Mouse (Mus musculus) MEL (cell line): ENCODE measurements around the gene Dab2. TPM values are rescaled to one million over a fixed set of nuclear protein-coding genes. Genes with fewer than 3 reads are reported as not detected.

ENCODE experiments used
- DNase-seq: peaks from one replicate; pipeline ENCODE4 v3.0.0; 2011; ENCODE audit warnings: low read depth, low spot score
- H3K27ac ChIP-seq: 2 replicates; pipeline ENCODE4 v1.5.1; 2012; ENCODE audit warnings: low read depth, mild to moderate bottlenecking, control low read depth, low read length, moderate library complexity; ENCODE audit not compliant: control insufficient read depth
- H3K27me3 ChIP-seq, 2 experiments: fragments of 150-350 bp in 1 of 2; sonication (generic) in 1 of 2; 2 replicates each; pipeline ENCODE4 v1.6.1; 2012; ENCODE audit warnings: low read length in 2 of 2, mild to moderate bottlenecking in 2 of 2, improper control_type of control experiment in 1 of 2, moderate library complexity in 1 of 2; ENCODE audit not compliant: insufficient read depth in 2 of 2, control insufficient read depth in 1 of 2
- H3K36me3 ChIP-seq, 2 experiments: 2 replicates each; pipeline ENCODE4 v1.6.1; 2012 to 2014; ENCODE audit warnings: low read length in 2 of 2, improper control_type of control experiment in 1 of 2, inconsistent platforms in 1 of 2, mild to moderate bottlenecking in 1 of 2; ENCODE audit not compliant: insufficient read depth in 2 of 2, control insufficient read depth in 1 of 2
- H3K4me1 ChIP-seq, 2 experiments: fragments of 150-350 bp in 1 of 2; sonication (generic) in 1 of 2; 2 replicates each; pipeline ENCODE4 v1.6.1; 2012; ENCODE audit warnings: low read length in 2 of 2, improper control_type of control experiment in 1 of 2, mild to moderate bottlenecking in 1 of 2; ENCODE audit not compliant: insufficient read depth in 2 of 2, control insufficient read depth in 1 of 2
- H3K4me3 ChIP-seq, 2 experiments: fragments of 150-350 bp in 1 of 2; sonication (generic) in 1 of 2; 2 replicates each; pipeline ENCODE4 v1.5.1; 2012; ENCODE audit warnings: low read depth in 2 of 2, low read length in 2 of 2, mild to moderate bottlenecking in 2 of 2, moderate library complexity in 2 of 2, control low read depth in 1 of 2, improper control_type of control experiment in 1 of 2; ENCODE audit not compliant: control insufficient read depth in 1 of 2, insufficient read depth in 1 of 2
- H3K79me2 ChIP-seq: 2 replicates; pipeline ENCODE4 v1.6.1; 2012; ENCODE audit warnings: mild to moderate bottlenecking, low read length, moderate library complexity; ENCODE audit not compliant: control insufficient read depth, poor library complexity, insufficient read depth
- H3K9ac ChIP-seq: 2 replicates; pipeline ENCODE4 v1.6.1; 2012; ENCODE audit warnings: low read depth, mild to moderate bottlenecking, control low read depth, low read length, moderate library complexity; ENCODE audit not compliant: control insufficient read depth, poor library complexity, severe bottlenecking
- H3K9me3 ChIP-seq: fragments of 150-350 bp; sonication (generic); replicated peaks from 2 replicates; pipeline ENCODE4 v1.6.1; 2012; ENCODE audit warnings: mild to moderate bottlenecking, low read length, improper control_type of control experiment, moderate library complexity; ENCODE audit not compliant: insufficient read depth
- CHD2 ChIP-seq: IDR thresholded peaks from 2 replicates; pipeline ENCODE4 v1.6.1; 2011; ENCODE audit warnings: low read length, improper control_type of control experiment
- JUND ChIP-seq: IDR thresholded peaks from 2 replicates; pipeline ENCODE4 v1.6.1; 2011; ENCODE audit warnings: low read depth, mild to moderate bottlenecking, improper control_type of control experiment, low read length
- KAT2A ChIP-seq: conservative IDR thresholded peaks from 2 replicates; pipeline ENCODE4 v1.6.1; 2012; ENCODE audit warnings: low read depth, low read length, improper control_type of control experiment, inconsistent platforms
- MAFK ChIP-seq: IDR thresholded peaks from 2 replicates; pipeline ENCODE4 v1.6.1; 2011; ENCODE audit warnings: low read depth, mild to moderate bottlenecking, low read length, improper control_type of control experiment, borderline replicate concordance
- MAX ChIP-seq: IDR thresholded peaks from 2 replicates; pipeline ENCODE4 v1.6.1; 2011; ENCODE audit warnings: low read length, improper control_type of control experiment
- MAZ ChIP-seq: IDR thresholded peaks from 2 replicates; pipeline ENCODE4 v1.6.1; 2012; ENCODE audit warnings: low read depth, mild to moderate bottlenecking, inconsistent platforms, low read length, improper control_type of control experiment
- NRF1 ChIP-seq: IDR thresholded peaks from 2 replicates; pipeline ENCODE4 v1.6.1; 2014; ENCODE audit warnings: low read depth, mild to moderate bottlenecking, inconsistent platforms, low read length, improper control_type of control experiment, moderate library complexity; ENCODE audit not compliant: poor library complexity, insufficient read depth, severe bottlenecking
- RCOR1 ChIP-seq: IDR thresholded peaks from 2 replicates; pipeline ENCODE4 v1.6.1; 2012; ENCODE audit warnings: low read depth, mild to moderate bottlenecking, inconsistent platforms, low read length, improper control_type of control experiment
- SIN3A ChIP-seq: IDR thresholded peaks from 2 replicates; pipeline ENCODE4 v1.6.1; 2012; ENCODE audit warnings: low read length, improper control_type of control experiment, inconsistent platforms
- SMC3 ChIP-seq: IDR thresholded peaks from 2 replicates; pipeline ENCODE4 v1.6.1; 2011; ENCODE audit warnings: low read depth, low read length, improper control_type of control experiment
- TCF12 ChIP-seq: IDR thresholded peaks from 2 replicates; pipeline ENCODE4 v1.6.1; 2014; ENCODE audit warnings: low read depth, mild to moderate bottlenecking, inconsistent platforms, low read length, improper control_type of control experiment, moderate library complexity
- UBTF ChIP-seq: IDR thresholded peaks from 2 replicates; pipeline ENCODE4 v1.6.1; 2012; ENCODE audit warnings: low read depth, mild to moderate bottlenecking, inconsistent platforms, low read length, improper control_type of control experiment, moderate library complexity, borderline replicate concordance; ENCODE audit not compliant: insufficient read depth
- USF1 ChIP-seq: IDR thresholded peaks from 2 replicates; pipeline ENCODE4 v1.6.1; 2014; ENCODE audit warnings: low read depth, mild to moderate bottlenecking, inconsistent platforms, low read length, improper control_type of control experiment, moderate library complexity
- ZC3H11A ChIP-seq: IDR thresholded peaks from 2 replicates; pipeline ENCODE4 v1.6.1; 2012; ENCODE audit warnings: low read depth, mild to moderate bottlenecking, inconsistent platforms, low read length, improper control_type of control experiment
- ZKSCAN1 ChIP-seq: IDR thresholded peaks from 2 replicates; pipeline ENCODE4 v1.6.1; 2012; ENCODE audit warnings: low read depth, mild to moderate bottlenecking, inconsistent platforms, low read length, improper control_type of control experiment, moderate library complexity
- ZMIZ1 ChIP-seq: IDR thresholded peaks from 2 replicates; pipeline ENCODE4 v1.6.1; 2012; ENCODE audit warnings: low read depth, mild to moderate bottlenecking, inconsistent platforms, low read length, improper control_type of control experiment, moderate library complexity
- ZNF384 ChIP-seq: IDR thresholded peaks from 2 replicates; pipeline ENCODE4 v1.6.1; 2012; ENCODE audit warnings: low read depth, mild to moderate bottlenecking, inconsistent platforms, low read length, improper control_type of control experiment
- polyA plus RNA-seq, 2 experiments: library from polyadenylated mRNA; stranded (reverse) in 1 of 2; unstranded in 1 of 2; fragments of >175 nt in 1 of 2; fragments of >200 nt in 1 of 2; gene quantifications; 2 replicates each; pipeline versions ENCODE4 v1.2.1 to v1.2.4; 2012; ENCODE audit warnings: low replicate concordance in 2 of 2, low read depth in 1 of 2; ENCODE audit not compliant: insufficient read length in 2 of 2, insufficient read depth in 1 of 2, missing spikeins in 1 of 2
- total RNA-seq: library from RNA; depleted of rRNA; stranded (reverse); fragments of 300-350 nt; gene quantifications from 2 replicates; pipeline ENCODE4 v1.2.3, GENCODE M21; 2012

Dab2 gene
- total and polyA plus RNA-seq, 3 experiments: not detected

- Histone ChIP-seq H3K27me3 (peaks cover 0 to 2% of the 10 kb centered on the region in 2 experiments; a peak in 1 of 4 replicates), H3K79me2 (no peaks in the 10 kb centered on the region), H3K4me1 (no peaks in the 10 kb centered on the region), H3K36me3 (no peaks in the 10 kb centered on the region), H3K4me3 (no peak overlapping the region), H3K9me3 (no peaks in the 10 kb centered on the region), H3K9ac (no peak overlapping the region), H3K27ac (no peak overlapping the region)
- TF ChIP-seq KAT2A (no peak), ZKSCAN1 (no peak), TCF12 (no peak), CHD2 (no peak), RCOR1 (no peak), MAZ (no peak), MAFK (no peak), ZMIZ1 (no peak), USF1 (no peak)
- no peak for DNase-seq
Measured at GRCm38 (mm10) chr15:6257049-6257448, 42.5 kb upstream of the Dab2 start.

- Histone ChIP-seq H3K9me3 (no peaks in the 10 kb centered on the region), H3K79me2 (no peaks in the 10 kb centered on the region), H3K4me1 (no peaks in the 10 kb centered on the region), H3K4me3 (no peak overlapping the region), H3K36me3 (no peaks in the 10 kb centered on the region), H3K27me3 (peaks cover 0 to 2% of the 10 kb centered on the region in 2 experiments; a peak in 1 of 4 replicates), H3K27ac (no peak overlapping the region)
- DNase-seq: no peak
- TF ChIP-seq KAT2A (no peak), ZNF384 (no peak), JUND (no peak), SMC3 (no peak), MAFK (no peak), USF1 (no peak), CHD2 (no peak), UBTF (no peak), TCF12 (no peak), ZMIZ1 (no peak), MAZ (no peak), ZC3H11A (no peak), SIN3A (no peak), NRF1 (no peak), MAX (no peak)
- TF ChIP-seq, all 39 proteins: peak for 0
- no peak overlapping the region for H3K9ac ChIP-seq
Measured at GRCm38 (mm10) chr15:6259957-6260740, 39.4 kb upstream of the Dab2 start.
